Mouse (Mus musculus) forebrain, embryonic 16.5 days (tissue): ENCODE measurements around the gene Tcfl5. TPM values are rescaled to one million over a fixed set of nuclear protein-coding genes. Genes with fewer than 3 reads are reported as not detected.

Source experiments
- ATAC-seq: fragments of 200-750 bp; cut with Nextera tagmentation; 2 replicates; pipeline ENCODE4 v1.8.0; 2017; ENCODE audit warnings: mild to moderate bottlenecking, moderate library complexity
- H3K27ac ChIP-seq: fragments of 300-500 bp; sonication (generic); 2 replicates; pipeline ENCODE4 v1.5.1; 2014; ENCODE audit warnings: low read length, control low read depth
- H3K27me3 ChIP-seq: fragments of 300-500 bp; sonication (generic); replicated peaks from 2 replicates; pipeline ENCODE4 v1.6.1; 2014; ENCODE audit warnings: low read length; ENCODE audit not compliant: control insufficient read depth, insufficient read depth
- H3K36me3 ChIP-seq: fragments of 300-500 bp; sonication (generic); 2 replicates; pipeline ENCODE4 v1.6.1; 2014; ENCODE audit not compliant: control insufficient read depth, insufficient read depth
- H3K4me1 ChIP-seq: fragments of 300-500 bp; sonication (generic); replicated peaks from 2 replicates; pipeline ENCODE4 v1.6.1; 2014; ENCODE audit warnings: low read length; ENCODE audit not compliant: control insufficient read depth, insufficient read depth
- H3K4me2 ChIP-seq: fragments of 300-500 bp; sonication (generic); 2 replicates; pipeline ENCODE4 v1.6.1; 2014; ENCODE audit warnings: mild to moderate bottlenecking, low read length, control low read depth
- H3K4me3 ChIP-seq: fragments of 300-500 bp; sonication (generic); replicated peaks from 2 replicates; pipeline ENCODE4 v1.5.1; 2014; ENCODE audit warnings: mild to moderate bottlenecking, low read length, control low read depth
- H3K9ac ChIP-seq: fragments of 300-500 bp; sonication (generic); replicated peaks from 2 replicates; pipeline ENCODE4 v1.6.1; 2014; ENCODE audit warnings: low read depth, low read length, control low read depth
- H3K9me3 ChIP-seq: fragments of 300-500 bp; sonication (generic); 2 replicates; pipeline ENCODE4 v1.6.1; 2016; ENCODE audit warnings: low read length; ENCODE audit not compliant: control insufficient read depth
- WGBS: fragments of 180-500 bp; shearing (Covaris S2); extraction: QIAGEN DNeasy Blood & Tissue Kit; methylation state at CpG from one replicate; pipeline ENCODE4 v1.1.7; 2014; 5-methylcytosine and 5-hydroxymethylcytosine counted together
- polyA plus RNA-seq: library from polyadenylated mRNA; unstranded; fragments of >200 nt; fragmentation: Nextera tagmentation; extraction: Ambion mirVana; gene quantifications from 2 replicates; pipeline ENCODE4 v1.2.1, GENCODE M21; 2015

The Tcfl5 gene
- polyA plus RNA-seq, 1 experiment from 2014 or later: 0.28 TPM

DNA sequence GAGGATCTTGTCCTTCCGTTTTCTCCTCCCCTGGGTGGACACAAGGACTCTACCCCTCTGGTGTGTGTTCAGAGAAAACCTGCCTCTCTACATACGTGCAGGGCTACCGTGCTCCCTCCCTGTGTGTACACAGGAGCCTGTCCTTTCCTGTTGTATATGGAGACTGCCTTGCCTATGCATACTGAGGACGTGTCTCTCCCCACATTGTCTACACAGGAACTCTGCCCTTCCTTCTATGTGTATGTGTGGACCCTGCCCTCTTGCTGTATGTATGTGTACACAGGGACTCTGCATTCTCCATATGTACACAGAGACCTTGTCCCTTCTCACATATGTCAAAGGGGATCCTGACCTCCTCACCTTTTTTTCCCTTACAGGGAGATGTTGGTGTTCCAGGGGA lies 32.2 kb downstream of the Tcfl5 start:
- Histone ChIP-seq H3K27ac (no peak overlapping the region), H3K27me3 (no peaks in the 10 kb centered on the region), H3K4me1 (no peaks in the 10 kb centered on the region), H3K4me2 (no peak overlapping the region), H3K36me3 (no peaks in the 10 kb centered on the region), H3K9ac (no peak overlapping the region), H3K9me3 (no peaks in the 10 kb centered on the region), H3K4me3 (no peak overlapping the region)
- no peak for ATAC-seq
- WGBS: 78% methylated on average over 4 of the region's 4 CpGs

DNA sequence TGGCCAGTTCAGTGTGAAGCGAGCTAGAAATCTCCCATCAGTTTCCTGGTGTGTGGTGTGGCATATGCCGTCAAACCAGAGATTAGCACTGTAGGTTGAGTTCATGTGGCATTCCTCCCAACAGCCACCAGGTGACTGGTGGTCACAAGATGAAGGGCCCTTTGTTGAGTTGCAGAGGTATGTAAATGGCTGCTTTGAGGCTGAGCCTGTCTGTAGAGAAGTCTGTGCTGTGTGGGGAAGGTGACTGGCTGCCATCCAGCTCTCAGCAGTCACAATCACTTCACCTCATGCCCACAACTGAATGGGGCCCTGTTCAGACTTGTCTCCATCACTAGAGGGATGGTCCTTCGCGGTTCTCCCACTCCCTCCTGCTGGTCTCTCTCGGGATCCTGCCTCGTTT lies 37.7 kb downstream of the Tcfl5 start:
- no peak overlapping the region for H3K4me2 ChIP-seq
- H3K36me3 ChIP-seq: no peaks in the 10 kb centered on the region
- H3K27ac ChIP-seq: no peak overlapping the region
- no peaks in the 10 kb centered on the region for H3K9me3 ChIP-seq
- H3K27me3 ChIP-seq: no peaks in the 10 kb centered on the region
- peaks cover 10% of the 10 kb centered on the region for H3K4me1 ChIP-seq
- WGBS: 49% methylated on average over 6 of the region's 6 CpGs
- ATAC-seq: no peak
- no peak overlapping the region for H3K9ac ChIP-seq
- H3K4me3 ChIP-seq: no peak overlapping the region

DNA sequence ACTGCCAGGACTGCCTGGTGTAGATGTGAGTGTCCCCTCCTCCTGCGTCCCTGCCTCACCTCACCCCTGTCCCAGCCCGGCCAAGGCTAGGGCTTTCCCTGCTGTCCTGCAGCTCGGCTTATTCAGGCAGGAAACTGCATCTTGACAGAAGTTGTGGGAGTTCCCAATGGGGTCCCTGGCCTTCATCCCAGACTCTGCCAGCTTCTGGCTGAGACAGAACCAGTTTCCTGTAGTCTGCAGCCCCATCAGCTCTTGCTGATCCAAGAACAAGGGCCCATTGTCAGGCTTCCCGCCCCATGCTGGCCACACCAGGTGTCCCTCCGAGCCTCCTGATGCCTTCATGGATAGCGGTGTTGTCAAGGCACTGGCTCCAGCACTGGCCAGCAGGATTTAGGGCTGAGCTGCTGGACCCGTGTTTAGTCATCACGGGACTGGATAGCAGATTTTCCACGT lies 41.9 kb downstream of the Tcfl5 start:
- peak overlapping the region; percentile 23; the same call in 1 of the 2 replicates for H3K27ac ChIP-seq
- H3K9me3 ChIP-seq: no peaks in the 10 kb centered on the region
- WGBS: 8% methylated on average over 9 of the region's 9 CpGs
- peak overlapping the region; percentile 9 for H3K4me2 ChIP-seq
- no peaks in the 10 kb centered on the region for H3K36me3 ChIP-seq
- ATAC-seq: peak; percentile 70
- H3K4me1 ChIP-seq: peaks cover 25% of the 10 kb centered on the region
- H3K4me3 ChIP-seq: no peak overlapping the region
- H3K9ac ChIP-seq: no peak overlapping the region; the same call in 1 of the 2 replicates
- H3K27me3 ChIP-seq: peaks cover 4% of the 10 kb centered on the region; the same call in 1 of the 2 replicates

DNA sequence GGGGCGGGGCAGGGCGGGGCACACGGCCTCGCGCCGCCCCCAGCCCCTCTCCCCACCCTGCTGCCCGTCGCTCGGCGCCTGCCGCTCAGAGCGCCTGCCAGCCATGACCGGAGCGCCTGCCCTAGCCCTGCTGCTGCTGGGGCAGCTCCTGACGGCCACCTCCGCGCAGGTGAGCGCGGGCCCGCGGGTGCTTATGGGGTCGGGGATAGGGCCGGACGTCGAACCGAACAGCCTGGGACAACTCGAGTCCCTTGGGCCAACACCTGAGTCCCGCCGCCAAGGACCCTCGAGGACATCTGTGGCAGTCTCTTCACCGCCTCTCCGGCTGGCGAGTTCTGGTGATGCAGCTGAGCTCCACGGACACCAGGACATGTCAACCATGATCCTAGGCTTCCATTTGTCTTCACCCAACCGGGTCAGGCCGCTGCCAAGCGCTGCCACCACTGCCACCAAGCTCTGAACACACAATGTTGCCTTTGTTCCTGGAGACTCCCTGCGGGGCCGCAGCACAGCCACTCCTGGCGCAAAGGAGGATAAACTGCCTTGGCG lies 44.3 kb downstream of the Tcfl5 start:
- peak; percentile 52 for ATAC-seq
- Histone ChIP-seq H3K27me3 (peaks cover 4% of the 10 kb centered on the region; the same call in 1 of the 2 replicates), H3K9me3 (no peaks in the 10 kb centered on the region), H3K9ac (peak overlapping the region; percentile 67), H3K4me2 (peak overlapping the region; percentile 66), H3K27ac (no peak overlapping the region; the same call in 1 of the 2 replicates), H3K36me3 (peaks cover 5% of the 10 kb centered on the region; the same call in 1 of the 2 replicates), H3K4me3 (peak overlapping the region; percentile 45), H3K4me1 (peaks cover 25% of the 10 kb centered on the region)
- WGBS: 0% methylated on average over 35 of the region's 41 CpGs

DNA sequence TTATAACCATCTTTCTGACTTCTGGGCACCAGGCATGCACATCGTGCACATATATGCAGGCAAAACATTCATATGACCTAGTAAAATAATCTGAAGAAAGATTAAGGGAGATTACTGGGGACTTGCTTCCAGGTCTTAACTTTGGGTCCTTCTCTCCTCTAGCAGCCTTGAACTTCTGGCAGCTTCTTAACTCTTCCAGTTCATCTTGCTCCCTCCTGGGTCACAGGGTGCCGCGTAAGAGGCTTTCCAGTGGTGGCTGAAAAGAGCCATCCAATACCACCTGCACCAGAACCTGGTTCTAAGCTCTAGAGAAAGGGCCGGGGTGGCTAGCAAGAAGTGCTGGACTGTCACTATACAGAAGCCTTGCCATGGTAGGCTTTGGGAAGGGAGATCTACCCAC lies 45.0 kb downstream of the Tcfl5 start, which contains the start of gene Col9a3:
Gene Col9a3 (plus strand): TSS at position 301 of the 400 bp plus-strand sequence.
- 45% methylated on average over 4 of the region's 4 CpGs for WGBS

DNA sequence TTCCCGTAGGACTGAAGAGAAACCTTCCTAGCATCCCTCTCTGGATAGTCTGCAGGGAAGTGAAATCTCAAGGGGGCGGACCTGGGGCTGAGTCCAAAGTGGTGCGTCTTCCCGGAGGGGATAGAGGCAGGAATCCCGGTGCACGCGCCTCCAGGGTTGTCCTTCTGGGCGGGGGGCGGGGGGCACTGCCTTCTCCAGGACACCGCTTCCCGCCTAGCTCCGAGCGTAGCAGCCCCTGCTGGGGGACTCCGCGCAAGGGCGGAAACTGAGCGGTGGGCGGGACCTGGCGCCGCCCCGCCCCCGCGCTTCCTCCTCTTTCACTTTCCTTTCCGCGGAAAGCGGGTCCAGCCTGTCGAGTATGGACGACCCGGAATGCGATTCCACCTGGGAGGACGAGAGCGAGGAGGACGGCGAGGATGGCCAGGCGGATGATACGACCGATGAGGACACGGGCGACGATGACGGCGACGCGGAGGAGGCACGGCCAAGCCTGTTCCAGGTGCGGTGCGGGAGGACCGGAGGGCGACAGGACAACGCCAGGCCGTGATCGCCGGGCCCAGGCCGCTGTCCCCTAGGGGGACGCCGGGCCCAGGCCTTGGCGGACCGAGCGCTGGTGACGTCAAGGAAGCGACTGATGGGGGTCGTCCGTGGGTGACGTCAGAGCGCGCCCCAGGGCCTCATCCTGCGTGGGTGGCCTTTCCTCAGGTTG lies 53.2 kb downstream of the Tcfl5 start, which contains the start of gene Ogfr:
Gene Ogfr (plus strand): TSS at position 123 of the 709 bp plus-strand sequence.
- Histone ChIP-seq H3K4me1 (peaks cover 12% of the 10 kb centered on the region), H3K4me2 (peak within 1 kb of the TSS; percentile 92), H3K9me3 (no peaks in the 10 kb centered on the region), H3K36me3 (peaks cover 21% of the 10 kb centered on the region), H3K27me3 (no peaks in the 10 kb centered on the region), H3K27ac (peak within 1 kb of the TSS; percentile 83), H3K9ac (peak within 1 kb of the TSS; percentile 83), H3K4me3 (peak within 1 kb of the TSS; percentile 63)
- peak; percentile 92 for ATAC-seq
- under 1% methylated on average over 65 of the region's 67 CpGs for WGBS

More for the DNA sequence above, 45.0 kb downstream of the Tcfl5 start, which contains the start of gene Col9a3:
- Histone ChIP-seq H3K27ac (no peak within 1 kb of the TSS; the same call in 1 of the 2 replicates), H3K36me3 (peaks cover 12% of the 10 kb centered on the region; the same call in 1 of the 2 replicates), H3K4me1 (peaks cover 25% of the 10 kb centered on the region), H3K4me2 (peak within 1 kb of the TSS; percentile 66), H3K9ac (peak within 1 kb of the TSS; percentile 67), H3K9me3 (no peaks in the 10 kb centered on the region), H3K4me3 (peak within 1 kb of the TSS; percentile 45), H3K27me3 (peaks cover 4% of the 10 kb centered on the region; the same call in 1 of the 2 replicates)
- ATAC-seq: no peak

DNA sequence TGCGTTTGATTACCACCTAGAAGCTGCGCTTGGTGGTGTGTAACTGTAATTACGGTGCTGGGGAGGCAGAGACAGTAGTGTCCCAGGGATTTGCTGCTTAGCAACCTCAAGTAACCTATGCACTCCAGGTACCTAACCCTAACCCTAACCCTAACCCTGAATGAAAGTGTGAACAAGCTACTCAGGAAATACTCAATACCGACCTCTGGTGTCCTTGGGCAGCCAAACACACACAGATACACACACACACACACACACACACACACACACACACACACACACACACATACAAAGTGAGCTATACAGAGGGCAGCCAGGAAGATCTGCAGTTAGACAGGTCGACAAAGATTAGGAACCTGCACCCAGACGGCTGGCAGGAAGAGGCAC lies 53.8 kb downstream of the Tcfl5 start:
- Histone ChIP-seq H3K4me2 (peak overlapping the region; percentile 92), H3K9ac (peak overlapping the region; percentile 83), H3K27me3 (no peaks in the 10 kb centered on the region), H3K4me3 (peak overlapping the region; percentile 63), H3K9me3 (no peaks in the 10 kb centered on the region), H3K36me3 (peaks cover 19% of the 10 kb centered on the region), H3K27ac (peak overlapping the region; percentile 83), H3K4me1 (peaks cover 17% of the 10 kb centered on the region)
- no peak; the same call in 1 of the 2 replicates for ATAC-seq
- WGBS: 46% methylated on average over 6 of the region's 6 CpGs

DNA sequence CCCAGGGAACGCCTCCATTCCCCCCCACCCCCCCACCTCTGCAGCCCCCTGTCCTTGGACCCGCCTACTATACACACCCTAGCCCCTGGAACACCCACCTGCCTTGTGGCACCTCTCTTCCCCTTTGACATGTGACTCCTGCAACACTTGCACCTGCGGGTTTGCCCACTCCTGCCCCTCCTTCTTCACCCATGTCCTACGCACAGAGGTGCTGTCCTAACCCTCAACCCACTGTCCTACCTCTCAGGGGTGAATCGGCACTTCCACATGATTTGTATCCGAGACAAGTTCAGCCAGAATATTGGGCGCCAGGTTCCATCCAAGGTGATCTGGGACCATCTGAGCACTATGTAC lies 59.4 kb downstream of the Tcfl5 start:
- ATAC-seq: no peak; the same call in 1 of the 2 replicates
- Histone ChIP-seq H3K4me1 (peaks cover 16% of the 10 kb centered on the region), H3K9me3 (no peaks in the 10 kb centered on the region), H3K9ac (peak overlapping the region; percentile 79), H3K4me3 (peak overlapping the region; percentile 59), H3K27ac (no peak overlapping the region), H3K4me2 (peak overlapping the region; percentile 87), H3K36me3 (peaks cover 2% of the 10 kb centered on the region; the same call in 1 of the 2 replicates), H3K27me3 (no peaks in the 10 kb centered on the region)
- 32% methylated on average over 6 of the region's 7 CpGs for WGBS

DNA sequence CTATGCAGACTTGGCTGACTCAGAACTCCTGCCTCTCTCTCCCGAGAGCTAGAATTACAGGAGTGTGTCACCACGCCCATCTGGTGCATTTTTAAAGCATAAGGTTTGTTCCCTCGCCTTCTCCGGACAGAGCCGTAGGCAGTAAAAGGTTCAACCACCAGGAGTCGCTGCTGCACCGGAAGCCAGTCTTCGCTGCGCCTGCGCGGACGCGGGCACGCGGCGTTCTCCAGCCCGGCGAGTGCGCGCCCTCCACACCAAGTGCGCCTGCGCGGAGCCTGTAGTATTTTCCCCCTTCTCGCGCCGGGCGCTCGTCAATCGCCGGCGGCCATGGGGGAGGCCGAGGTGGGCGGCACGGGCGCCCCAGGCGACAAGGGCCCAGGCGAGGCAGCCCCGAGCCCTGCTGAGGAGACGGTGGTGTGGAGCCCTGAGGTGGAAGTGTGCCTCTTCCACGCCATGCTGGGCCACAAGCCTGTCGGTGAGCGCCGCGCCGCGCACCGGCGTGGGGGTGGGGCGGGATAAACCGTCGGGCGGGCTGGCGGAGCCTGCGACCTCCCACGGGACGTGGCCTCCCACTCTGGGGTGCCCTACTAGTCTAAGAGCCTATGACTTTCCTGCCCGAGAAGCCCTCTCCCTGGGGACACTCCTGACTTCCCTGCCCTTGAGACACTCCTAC lies 59.9 kb downstream of the Tcfl5 start:
- Histone ChIP-seq H3K4me1 (peaks cover 16% of the 10 kb centered on the region), H3K9ac (peak overlapping the region; percentile 79), H3K27ac (peak overlapping the region; percentile 52), H3K9me3 (no peaks in the 10 kb centered on the region), H3K27me3 (no peaks in the 10 kb centered on the region), H3K4me3 (peak overlapping the region; percentile 59), H3K36me3 (peaks cover 2% of the 10 kb centered on the region; the same call in 1 of the 2 replicates), H3K4me2 (peak overlapping the region; percentile 87)
- peak; percentile 74 for ATAC-seq
- WGBS: under 1% methylated on average over 48 of the region's 57 CpGs
